Mouse (Mus musculus) olfactory bulb, adult 2 months (tissue): Measurements from ENCODE around the gene Atxn10.

Experiments used
- CTCF ChIP-seq: fragments of 200-500 bp; IDR thresholded peaks from 2 replicates; pipeline ENCODE4 v1.5.1; 2012; ENCODE audit warnings: low read depth, mild to moderate bottlenecking, low read length, moderate library complexity; ENCODE audit not compliant: insufficient read depth
- POLR2A ChIP-seq: fragments of 200-500 bp; IDR thresholded peaks from 2 replicates; pipeline ENCODE4 v1.6.1; 2012; ENCODE audit warnings: mild to moderate bottlenecking, low read depth, low read length, moderate library complexity; ENCODE audit not compliant: insufficient read depth

DNA sequence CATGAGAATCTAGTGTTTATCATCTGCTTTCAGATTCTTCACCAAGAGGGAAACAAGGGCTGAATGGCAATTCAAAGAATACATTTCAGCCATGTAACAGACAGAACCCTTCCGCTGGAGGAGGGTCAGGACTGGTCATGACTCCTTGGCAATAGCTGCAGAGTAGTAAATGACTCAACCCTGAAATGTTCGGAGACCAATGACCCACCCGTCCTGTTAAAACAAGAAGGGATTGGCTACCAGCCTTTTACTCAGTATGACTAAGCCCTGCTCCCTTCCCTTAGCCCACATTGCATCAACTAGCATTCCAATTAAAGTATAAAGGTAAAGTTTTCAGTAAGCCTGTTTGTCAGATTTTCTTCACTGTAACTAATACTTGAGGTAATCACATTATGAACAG, 88.2 kb downstream of the Atxn10 start:
- TF ChIP-seq CTCF (no peak), POLR2A (no peak)
